Mouse (Mus musculus): ENCODE data around the gene Hdhd5.

Gene Hdhd5

GRCm38 (mm10) chr6:120536337-120536736 is 5.2 kb upstream of the Hdhd5 start:
- DNase-seq (ENCODE audit: inconsistent age in 2 of 2, low spot score in 1 of 2) = no peak

GRCm38 (mm10) chr6:120532594-120532993 is 1.5 kb upstream of the Hdhd5 start:
- DNase-seq (ENCODE audit: inconsistent age in 2 of 2, low spot score in 1 of 2) = no peak

- DNase-seq (ENCODE audit: inconsistent age in 2 of 2, low spot score in 1 of 2) = no peak
Measured at GRCm38 (mm10) chr6:120529123-120529522, 2.0 kb downstream of the Hdhd5 start.

- DNase-seq (ENCODE audit: inconsistent age in 2 of 2, low spot score in 1 of 2) = no peak
Measured at GRCm38 (mm10) chr6:120524796-120525195, 6.3 kb downstream of the Hdhd5 start.

GRCm38 (mm10) chr6:120519647-120520046 is 11.5 kb downstream of the Hdhd5 start:
- no peak for DNase-seq (ENCODE audit: inconsistent age in 2 of 2, low spot score in 1 of 2)

- peak; percentile 70 to 87 for DNase-seq (ENCODE audit: inconsistent age in 2 of 2, low spot score in 1 of 2)
Measured at GRCm38 (mm10) chr6:120517311-120517710, 13.8 kb downstream of the Hdhd5 start.

GRCm38 (mm10) chr6:120516879-120517278 is 14.2 kb downstream of the Hdhd5 start:
- no peak for DNase-seq (ENCODE audit: inconsistent age in 2 of 2, low spot score in 1 of 2)

GRCm38 (mm10) chr6:120516422-120516821 is 14.7 kb downstream of the Hdhd5 start:
- peak in 1 of 2 experiments; percentile 44 for DNase-seq (ENCODE audit: inconsistent age in 2 of 2, low spot score in 1 of 2)

GRCm38 (mm10) chr6:120511212-120511611 is 19.9 kb downstream of the Hdhd5 start:
- no peak for DNase-seq (ENCODE audit: inconsistent age in 2 of 2, low spot score in 1 of 2)

- DNase-seq (ENCODE audit: inconsistent age in 2 of 2, low spot score in 1 of 2) = no peak
Measured at GRCm38 (mm10) chr6:120510425-120510824, 20.7 kb downstream of the Hdhd5 start.

- DNase-seq (ENCODE audit: inconsistent age in 2 of 2, low spot score in 1 of 2) = no peak
Measured at GRCm38 (mm10) chr6:120509975-120510374, 21.1 kb downstream of the Hdhd5 start.

- no peak for DNase-seq (ENCODE audit: inconsistent age in 2 of 2, low spot score in 1 of 2)
Measured at GRCm38 (mm10) chr6:120508645-120509044, 22.5 kb downstream of the Hdhd5 start.

GRCm38 (mm10) chr6:120505531-120505930 is 25.6 kb downstream of the Hdhd5 start:
- DNase-seq (ENCODE audit: inconsistent age in 2 of 2, low spot score in 1 of 2) = no peak

- no peak for DNase-seq (ENCODE audit: inconsistent age in 2 of 2, low spot score in 1 of 2)
Measured at GRCm38 (mm10) chr6:120504051-120504450, 27.1 kb downstream of the Hdhd5 start.

GRCm38 (mm10) chr6:120496544-120496943 is 34.6 kb downstream of the Hdhd5 start:
- DNase-seq (ENCODE audit: inconsistent age in 2 of 2, low spot score in 1 of 2) = no peak

- peak; percentile 33 to 64 for DNase-seq (ENCODE audit: inconsistent age in 2 of 2, low spot score in 1 of 2)
Measured at GRCm38 (mm10) chr6:120493374-120494181, 37.5 kb downstream of the Hdhd5 start, which contains the start of gene Tmem121b. Gene Tmem121b, minus strand, starts transcription at chr6:120493807.

GRCm38 (mm10) chr6:120492499-120493373 is 38.4 kb downstream of the Hdhd5 start:
- peak in 1 of 2 experiments; percentile 55 for DNase-seq (ENCODE audit: inconsistent age in 2 of 2, low spot score in 1 of 2)

GRCm38 (mm10) chr6:120491862-120492498 is 39.1 kb downstream of the Hdhd5 start:
- DNase-seq (ENCODE audit: inconsistent age in 2 of 2, low spot score in 1 of 2) = peak in 1 of 2 experiments; percentile 21

- peak in 1 of 2 experiments; percentile 15 for DNase-seq (ENCODE audit: inconsistent age in 2 of 2, low spot score in 1 of 2)
Measured at GRCm38 (mm10) chr6:120491064-120491463, 40.1 kb downstream of the Hdhd5 start.

GRCm38 (mm10) chr6:120489461-120489860 is 41.7 kb downstream of the Hdhd5 start:
- no peak for DNase-seq (ENCODE audit: inconsistent age in 2 of 2, low spot score in 1 of 2)

GRCm38 (mm10) chr6:120488647-120489046 is 42.5 kb downstream of the Hdhd5 start:
- no peak for DNase-seq (ENCODE audit: inconsistent age in 2 of 2, low spot score in 1 of 2)

Measured in adrenal gland, adult (tissue).